Mouse (Mus musculus) kidney, adult 9 months (tissue): ENCODE measurements around the gene Pdxdc1.
"Not testable (repeated sequence)": the region's sequence is repeated elsewhere in the genome, so short reads cannot be mapped to it uniquely, and the experiment has no call there.

Experiments used
- DNase-seq: peaks from one replicate; pipeline ENCODE4 v3.0.0; 2022

Pdxdc1 gene

DNA sequence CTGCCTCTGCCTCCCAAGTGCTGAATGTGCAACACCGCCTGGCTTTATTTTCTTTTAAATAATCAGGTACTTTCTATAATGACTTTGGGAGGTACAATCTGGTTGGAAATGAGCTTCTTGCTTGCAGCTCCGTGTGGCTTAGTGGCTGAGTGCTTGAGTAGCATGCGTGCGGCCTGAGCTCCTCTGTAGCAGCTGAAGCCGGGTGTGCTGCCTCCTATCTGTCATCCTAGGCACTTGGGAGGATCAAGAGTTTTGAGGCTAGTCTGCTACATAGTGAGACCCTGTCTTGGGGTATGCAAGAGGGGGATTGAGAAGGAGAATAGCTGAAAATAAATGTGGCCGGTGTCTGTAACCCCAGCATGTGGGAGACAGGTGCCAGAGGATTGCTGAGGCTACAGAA is 90.8 kb downstream of the Pdxdc1 start:
- DNase-seq = no peak

DNA sequence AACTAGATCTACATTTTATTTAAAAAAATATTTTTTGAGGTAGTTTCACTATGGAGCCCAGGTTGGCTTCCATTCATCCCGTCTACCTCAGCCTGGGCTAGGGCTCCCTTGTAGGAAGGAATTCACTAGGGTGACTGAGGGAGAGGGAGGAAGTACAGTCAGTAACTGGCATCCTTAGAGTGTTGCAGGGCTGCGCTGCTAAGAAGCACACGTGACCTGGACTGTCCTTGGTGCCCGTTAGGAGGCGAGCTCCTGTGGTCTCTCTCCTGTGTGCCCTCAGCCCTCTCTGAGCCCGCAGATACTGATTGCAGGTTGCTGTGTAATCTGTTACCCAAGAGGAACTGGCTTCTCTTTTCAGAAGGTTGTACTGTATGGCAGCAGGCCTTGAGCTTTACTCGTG is 94.5 kb downstream of the Pdxdc1 start:
- DNase-seq = no peak

DNA sequence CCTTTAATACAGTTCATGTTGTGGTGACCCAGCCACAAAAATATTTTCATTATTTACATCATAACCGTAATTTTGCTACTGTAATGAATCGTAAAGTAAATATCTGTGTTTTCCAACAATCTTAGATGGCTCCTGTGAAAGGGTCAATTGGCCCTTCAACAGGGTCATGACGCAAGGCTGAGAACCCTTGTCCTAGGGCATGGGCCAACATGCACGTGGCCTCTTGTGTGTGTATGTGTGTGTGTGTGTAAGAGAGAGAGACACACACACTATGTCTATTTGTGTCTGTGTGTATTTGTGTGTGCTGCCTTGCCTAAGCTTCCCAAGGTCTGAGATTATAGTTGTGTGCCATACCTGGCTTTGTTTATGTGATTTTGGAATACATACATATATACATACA is 95.3 kb downstream of the Pdxdc1 start:
- DNase-seq = no peak

DNA sequence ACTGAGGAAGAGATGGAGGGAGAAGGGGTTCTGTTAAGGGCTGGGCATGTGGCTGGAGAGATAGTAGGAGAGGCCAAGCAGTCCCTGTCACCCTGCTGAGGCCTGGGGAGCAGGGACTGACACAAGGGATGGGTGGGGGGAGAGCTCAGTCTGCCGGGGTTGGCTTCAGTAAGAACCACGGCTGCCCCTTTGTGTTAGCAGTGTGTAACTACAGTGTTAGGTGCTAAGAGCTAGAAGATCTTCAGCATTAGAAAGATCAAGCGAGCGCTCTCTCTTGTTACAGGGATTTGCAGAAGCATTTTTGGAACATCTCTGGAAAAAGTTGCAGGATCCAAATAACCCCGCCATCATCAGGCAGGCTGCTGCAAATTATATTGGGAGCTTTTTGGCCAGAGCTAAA is 98.3 kb downstream of the Pdxdc1 start:
- no peak for DNase-seq

DNA sequence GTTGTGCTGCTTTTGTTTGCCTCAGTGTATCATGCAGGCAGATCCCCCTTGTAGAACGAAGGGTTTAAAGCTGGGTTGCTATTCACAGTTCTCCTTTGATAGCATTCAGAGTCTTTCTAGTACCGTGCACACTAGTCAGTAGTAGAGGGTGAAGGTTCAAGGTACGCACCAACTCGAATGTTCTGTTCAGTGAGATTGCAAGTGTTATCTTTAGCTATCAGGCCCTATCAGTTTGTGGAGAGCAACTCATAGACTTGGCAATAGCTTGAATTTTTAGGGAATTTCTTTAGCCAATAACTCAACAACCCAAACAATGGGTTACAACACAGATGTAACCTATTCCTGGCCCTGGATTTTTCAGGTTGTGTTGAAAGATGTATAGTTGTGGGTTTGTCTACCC is 101.7 kb downstream of the Pdxdc1 start:
- no peak for DNase-seq

DNA sequence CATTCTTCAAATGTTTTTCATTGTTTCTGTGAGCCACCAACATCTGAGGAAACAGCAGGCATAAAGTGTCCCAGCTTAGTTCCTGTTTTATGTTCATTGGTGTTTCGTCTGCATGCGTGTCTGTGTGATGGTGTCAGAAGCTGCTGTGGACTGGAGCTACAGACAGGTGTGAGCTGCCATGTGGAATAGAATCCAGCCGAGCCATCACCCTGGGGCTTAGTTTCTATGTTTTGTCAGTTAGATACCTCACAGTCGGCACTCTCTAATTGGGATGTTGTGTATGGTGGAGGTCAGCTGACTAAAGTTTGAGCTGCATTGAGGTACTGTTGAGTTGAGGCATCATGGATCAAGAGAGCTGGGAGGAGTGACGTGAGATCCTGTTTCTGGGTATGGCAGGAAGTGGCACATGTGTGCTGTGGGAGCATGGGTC is 106.2 kb downstream of the Pdxdc1 start:
- no peak for DNase-seq

DNA sequence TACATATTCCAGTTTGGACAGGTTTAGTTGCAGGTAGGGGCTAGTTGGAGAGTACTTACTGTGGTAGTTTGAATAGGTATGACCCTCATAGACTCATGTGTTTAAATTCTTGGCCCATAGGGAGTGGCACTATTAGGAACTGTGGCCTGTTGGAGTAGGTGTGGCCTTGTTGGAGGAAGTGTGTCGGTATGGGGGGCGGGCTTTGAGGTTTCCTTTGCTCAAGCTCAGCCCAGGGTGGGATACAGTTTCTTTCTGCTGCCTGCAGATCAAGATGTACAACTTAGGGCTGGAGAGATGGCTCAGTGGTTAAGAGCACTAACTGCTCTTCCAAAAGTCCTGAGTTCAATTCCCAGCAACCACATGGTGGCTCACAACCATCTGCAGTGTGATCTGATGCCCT is 109.5 kb downstream of the Pdxdc1 start:
- not testable (repeated sequence) for DNase-seq

DNA sequence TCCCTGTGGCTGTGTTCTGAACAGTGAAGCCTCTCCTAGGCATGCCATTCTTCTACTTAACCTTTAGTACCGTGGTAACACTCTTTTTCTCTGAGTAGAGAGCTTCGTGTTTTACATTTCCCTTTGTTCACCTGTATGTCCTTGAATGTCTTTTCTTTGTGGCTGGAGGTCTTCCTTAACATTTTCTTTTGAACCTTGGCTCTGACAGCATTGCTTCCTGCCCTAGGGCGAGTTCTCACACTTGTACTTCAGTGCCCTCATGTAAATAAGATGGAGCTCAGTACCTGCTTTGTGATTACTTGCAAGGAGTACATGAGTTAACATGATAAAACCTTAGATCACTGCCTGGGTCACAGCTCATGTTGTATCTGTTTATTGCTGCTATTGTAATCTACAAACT is 117.0 kb downstream of the Pdxdc1 start:
- DNase-seq = no peak
